Mouse (Mus musculus) forebrain, embryonic 15.5 days (tissue): ENCODE measurements around the gene Vpreb3. TPM values are rescaled to one million over a fixed set of nuclear protein-coding genes. Genes with fewer than 3 reads are reported as not detected.
"Not testable (repeated sequence)": the region's sequence is repeated elsewhere in the genome, so short reads cannot be mapped to it uniquely, and the experiment has no call there.

ENCODE experiments used
- ATAC-seq: fragments of 200-750 bp; cut with Nextera tagmentation; replicated peaks from 2 replicates; pipeline ENCODE4 v1.8.0; 2017; ENCODE audit warnings: mild to moderate bottlenecking, moderate TSS enrichment, moderate library complexity
- H3K27ac ChIP-seq: fragments of 300-500 bp; sonication (generic); replicated peaks from 2 replicates; pipeline ENCODE4 v1.5.1; 2015; ENCODE audit warnings: mild to moderate bottlenecking, inconsistent platforms
- H3K27me3 ChIP-seq: fragments of 300-500 bp; sonication (generic); 2 replicates; pipeline ENCODE4 v1.6.1; 2015; ENCODE audit warnings: inconsistent platforms
- H3K36me3 ChIP-seq: fragments of 300-500 bp; sonication (generic); 2 replicates; pipeline ENCODE4 v1.6.1; 2015; ENCODE audit warnings: mild to moderate bottlenecking, inconsistent platforms
- H3K4me1 ChIP-seq: fragments of 300-500 bp; sonication (generic); 2 replicates; pipeline ENCODE4 v1.6.1; 2015; ENCODE audit warnings: inconsistent platforms
- H3K4me2 ChIP-seq: fragments of 300-500 bp; sonication (generic); replicated peaks from 2 replicates; pipeline ENCODE4 v1.6.1; 2015; ENCODE audit warnings: mild to moderate bottlenecking, inconsistent platforms
- H3K4me3 ChIP-seq: fragments of 300-500 bp; sonication (generic); 2 replicates; pipeline ENCODE4 v1.5.1; 2015; ENCODE audit warnings: mild to moderate bottlenecking, inconsistent platforms
- H3K9ac ChIP-seq: fragments of 300-500 bp; sonication (generic); replicated peaks from 2 replicates; pipeline ENCODE4 v1.6.1; 2015; ENCODE audit warnings: mild to moderate bottlenecking, inconsistent platforms
- H3K9me3 ChIP-seq: fragments of 300-500 bp; sonication (generic); 2 replicates; pipeline ENCODE4 v1.6.1; 2016; ENCODE audit warnings: inconsistent platforms
- WGBS: fragments of 180-500 bp; shearing (Covaris S2); methylation state at CpG from one replicate; pipeline ENCODE4 v1.1.7; 2015; ENCODE audit warnings: mixed read lengths; 5-methylcytosine and 5-hydroxymethylcytosine counted together
- polyA plus RNA-seq: library from polyadenylated mRNA; unstranded; fragments of >200 nt; fragmentation: Nextera tagmentation; extraction: Ambion mirVana; gene quantifications from 2 replicates; pipeline ENCODE4 v1.2.1, GENCODE M21; 2015

The Vpreb3 gene
- polyA plus RNA-seq, 1 experiment from 2014 or later, result 0.48 TPM

GRCm38 (mm10) chr10:75993616-75994240 lies 50.9 kb downstream of the Vpreb3 start:
- no peak for ATAC-seq
- no peak overlapping the region for H3K4me3 ChIP-seq
- no peaks in the 10 kb centered on the region for H3K9me3 ChIP-seq
- 86% methylated on average over 15 of the region's 15 CpGs for WGBS
- peaks cover 5% of the 10 kb centered on the region; the same call in 1 of the 2 replicates for H3K4me1 ChIP-seq
- 0 out of 2 replicates have a peak overlapping the region, but pooled peaks have one; percentile 61 for H3K27ac ChIP-seq
- H3K36me3 ChIP-seq, result no peaks in the 10 kb centered on the region
- no peak overlapping the region for H3K4me2 ChIP-seq
- no peaks in the 10 kb centered on the region for H3K27me3 ChIP-seq
- H3K9ac ChIP-seq, result no peak overlapping the region

DNA sequence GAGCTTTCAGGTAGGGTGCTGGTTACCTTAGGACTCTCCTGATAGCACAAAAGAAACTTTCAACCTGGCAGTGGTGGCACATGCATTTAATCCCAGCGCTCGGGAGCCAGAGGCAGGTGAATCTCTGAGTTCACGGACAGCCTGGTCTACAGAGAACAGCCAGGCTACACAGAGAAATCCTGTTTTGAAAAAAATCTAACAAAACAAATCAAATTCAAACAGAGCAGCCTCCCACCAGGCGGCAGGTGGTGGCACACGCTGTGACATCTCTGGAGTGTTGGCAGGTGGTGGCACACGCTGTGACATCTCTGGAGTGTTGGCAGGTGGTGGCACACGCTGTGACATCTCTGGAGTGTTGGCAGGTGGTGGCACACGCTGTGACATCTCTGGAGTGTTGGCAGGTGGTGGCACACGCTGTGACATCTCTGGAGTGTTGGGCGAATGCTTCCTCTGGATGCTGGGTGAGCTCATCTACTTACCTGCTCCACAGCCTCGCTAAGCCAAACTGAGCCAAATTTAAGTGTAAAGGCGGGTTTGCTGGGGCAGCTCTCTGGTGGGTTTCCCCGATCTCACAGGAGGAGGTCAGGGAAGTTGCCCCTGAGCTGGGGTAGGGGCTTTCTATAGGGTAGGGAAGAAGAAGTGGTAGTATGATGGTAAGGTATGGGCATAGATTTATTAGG lies 51.8 kb downstream of the Vpreb3 start:
- H3K27me3 ChIP-seq, H3K4me2 ChIP-seq, H3K4me3 ChIP-seq, H3K9ac ChIP-seq, H3K9me3 ChIP-seq, H3K4me1 ChIP-seq, H3K36me3 ChIP-seq: not testable (repeated sequence)
- peak overlapping the region; percentile 61; the same call in 1 of the 2 replicates for H3K27ac ChIP-seq
- peak; percentile 88 for ATAC-seq
- 61% methylated on average over 13 of the region's 13 CpGs for WGBS

DNA sequence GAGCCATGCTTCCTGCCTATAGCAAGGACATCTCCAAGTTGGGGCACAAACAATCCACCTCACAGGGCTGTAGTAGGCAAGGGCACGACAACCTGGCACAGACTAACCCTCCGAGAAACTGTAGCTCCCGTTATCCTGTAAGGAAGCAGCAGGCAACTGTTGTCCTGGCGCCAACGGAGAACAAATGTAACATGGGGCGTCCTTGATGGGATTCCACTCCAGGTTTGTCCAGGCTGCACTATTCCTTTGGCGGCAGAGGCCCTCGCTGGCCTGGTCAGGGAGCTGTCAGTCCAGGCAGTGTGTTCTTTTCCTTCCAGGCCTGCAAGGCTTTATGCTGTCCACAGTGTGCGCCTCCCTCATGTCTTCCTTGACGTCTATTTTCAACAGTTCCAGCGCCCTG lies 52.6 kb downstream of the Vpreb3 start:
- Histone ChIP-seq H3K9ac (no peak overlapping the region), H3K4me1 (peaks cover 5% of the 10 kb centered on the region; the same call in 1 of the 2 replicates), H3K4me3 (no peak overlapping the region), H3K9me3 (no peaks in the 10 kb centered on the region), H3K4me2 (no peak overlapping the region), H3K36me3 (no peaks in the 10 kb centered on the region), H3K27ac (no peak overlapping the region), H3K27me3 (no peaks in the 10 kb centered on the region)
- no peak for ATAC-seq
- 77% methylated on average over 11 of the region's 11 CpGs for WGBS

DNA sequence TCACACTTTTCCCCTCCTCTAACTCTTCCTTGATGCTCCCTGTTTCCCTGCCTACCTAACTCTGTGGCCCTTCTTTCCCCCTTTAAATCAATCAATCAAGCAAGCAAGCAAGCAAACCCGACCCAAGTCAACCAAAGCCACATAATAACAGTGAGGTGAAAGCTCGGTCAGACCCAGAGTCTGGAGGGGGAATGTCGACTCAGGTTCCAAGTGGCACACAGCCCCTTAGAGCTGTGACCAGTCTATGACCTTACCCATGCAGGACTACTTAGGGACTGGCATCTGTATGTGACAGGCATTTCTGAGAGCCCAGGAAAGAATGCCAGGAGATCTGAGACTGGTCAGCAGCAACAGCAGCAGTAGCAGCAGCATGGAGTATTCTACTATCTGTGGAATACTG lies 53.5 kb downstream of the Vpreb3 start:
- H3K4me3 ChIP-seq, result no peak overlapping the region
- WGBS, result 75% methylated on average over 3 of the region's 3 CpGs
- H3K4me2 ChIP-seq, result no peak overlapping the region
- no peak overlapping the region for H3K27ac ChIP-seq
- H3K4me1 ChIP-seq, result peaks cover 7% of the 10 kb centered on the region; the same call in 1 of the 2 replicates
- no peaks in the 10 kb centered on the region for H3K9me3 ChIP-seq
- no peaks in the 10 kb centered on the region for H3K27me3 ChIP-seq
- no peak for ATAC-seq
- no peaks in the 10 kb centered on the region for H3K36me3 ChIP-seq
- H3K9ac ChIP-seq, result no peak overlapping the region

Other genes starting within 250 kb of the Vpreb3 start
- 36.8 and 38.8 TPM in 2 replicates for gene Cabin1, start 178.7 kb upstream of the Vpreb3 start, polyA plus RNA-seq
- 61.1 and 62.2 TPM in 2 replicates for gene Ddt, start 169.6 kb upstream of the Vpreb3 start, polyA plus RNA-seq
- gene Gm20441, start 162.1 kb upstream of the Vpreb3 start, polyA plus RNA-seq, result not detected in 2 replicates
- 0.42 and 0.51 TPM in 2 replicates for gene Gstt3, start 161.6 kb upstream of the Vpreb3 start, polyA plus RNA-seq
- gene Gstt1, start 144.5 kb upstream of the Vpreb3 start, polyA plus RNA-seq, result 10.7 and 11.5 TPM in 2 replicates
- gene Gstt4, start 120.5 kb upstream of the Vpreb3 start, polyA plus RNA-seq, result not detected in 2 replicates
- 3.9 and 5.1 TPM in 2 replicates for gene Gstt2, start 105.6 kb upstream of the Vpreb3 start, polyA plus RNA-seq
- gene Mif, start 82.8 kb upstream of the Vpreb3 start, polyA plus RNA-seq, result 1,708 and 1,857 TPM in 2 replicates
- gene Derl3, start 49.6 kb upstream of the Vpreb3 start, polyA plus RNA-seq, result 2.9 and 3.5 TPM in 2 replicates
- gene Smarcb1, start 21.4 kb upstream of the Vpreb3 start, polyA plus RNA-seq, result 330 and 334 TPM in 2 replicates
- gene Chchd10, start 9.9 kb upstream of the Vpreb3 start, polyA plus RNA-seq, result 24.8 and 24.9 TPM in 2 replicates
- gene Mmp11, start 6.6 kb upstream of the Vpreb3 start, polyA plus RNA-seq, result 19.8 and 20.3 TPM in 2 replicates
- 0.28 TPM in 1 of 2 replicates, not detected in the other for gene Gm867, start 2.4 kb upstream of the Vpreb3 start, polyA plus RNA-seq
- 0.15 TPM in 1 of 2 replicates, not detected in the other for gene Gm5134, start 11.5 kb downstream of the Vpreb3 start, polyA plus RNA-seq
- gene Zfp280b, start 89.6 kb downstream of the Vpreb3 start, polyA plus RNA-seq, result 13.5 and 13.8 TPM in 2 replicates
- not detected in 2 replicates for gene Slc5a4b, start 167.9 kb downstream of the Vpreb3 start, polyA plus RNA-seq
- gene Slc5a4a, start 204.4 kb downstream of the Vpreb3 start, polyA plus RNA-seq, result not detected in 2 replicates